Mouse (Mus musculus) layer of hippocampus, postnatal 25 days (tissue): ENCODE measurements around the gene Tmem171. TPM values are rescaled to one million over a fixed set of nuclear protein-coding genes. Genes with fewer than 3 reads are reported as not detected.

Source experiments
- DNase-seq, 2 experiments: peaks; one replicate each; pipeline ENCODE4 v3.0.0; 2022; ENCODE audit warnings: mixed read lengths in 2 of 2, low spot score in 1 of 2; ENCODE audit errors: extremely low spot score in 1 of 2
- total RNA-seq, 2 experiments: library from RNA; stranded (reverse); gene quantifications; 2 replicates each; pipeline ENCODE4 v1.2.3; 2021

Gene Tmem171
- total RNA-seq, 2 experiments from 2014 or later, result 0.42 to 0.54 TPM

GRCm38 (mm10) chr13:98651228-98651977 is 43.2 kb downstream of the Tmem171 start:
- no peak for DNase-seq

- DNase-seq, result no peak
Observed at GRCm38 (mm10) chr13:98647775-98648568, 46.7 kb downstream of the Tmem171 start.

- DNase-seq, result no peak
Observed at GRCm38 (mm10) chr13:98638507-98639166, 56.0 kb downstream of the Tmem171 start.

- no peak for DNase-seq
Observed at GRCm38 (mm10) chr13:98637145-98637544, 57.5 kb downstream of the Tmem171 start, which contains the start of gene Tmem174. TSS of gene Tmem174 (minus strand) at chr13:98637410.

GRCm38 (mm10) chr13:98636571-98636970 is 58.1 kb downstream of the Tmem171 start:
- DNase-seq, result no peak

Other genes with a start within 250 kb of the Tmem171 start
- not detected for gene Gm10320, start 202.8 kb downstream of the Tmem171 start, total RNA-seq
- not detected for gene Tmem174, start 57.4 kb downstream of the Tmem171 start, total RNA-seq
- gene Fcho2, start 120.6 kb upstream of the Tmem171 start, total RNA-seq, result 10 to 100 TPM; 33.7 to 39.7 TPM
- 10 to 100 TPM; 54.3 to 64.1 TPM for gene Tnpo1, start 231.6 kb upstream of the Tmem171 start, total RNA-seq